Mouse (Mus musculus) forebrain, embryonic 15.5 days (tissue): ENCODE measurements around the gene Rpl29. TPM values are rescaled to one million over a fixed set of nuclear protein-coding genes. Genes with fewer than 3 reads are reported as not detected.
A peak's percentile ranks its signal among the peaks of the same experiment; 100 is the strongest.

Source experiments
- ATAC-seq: fragments of 200-750 bp; cut with Nextera tagmentation; replicated peaks from 2 replicates; pipeline ENCODE4 v1.8.0; 2017; ENCODE audit warnings: mild to moderate bottlenecking, moderate TSS enrichment, moderate library complexity
- H3K27ac ChIP-seq: fragments of 300-500 bp; sonication (generic); replicated peaks from 2 replicates; pipeline ENCODE4 v1.5.1; 2015; ENCODE audit warnings: mild to moderate bottlenecking, inconsistent platforms
- H3K27me3 ChIP-seq: fragments of 300-500 bp; sonication (generic); 2 replicates; pipeline ENCODE4 v1.6.1; 2015; ENCODE audit warnings: inconsistent platforms
- H3K36me3 ChIP-seq: fragments of 300-500 bp; sonication (generic); 2 replicates; pipeline ENCODE4 v1.6.1; 2015; ENCODE audit warnings: mild to moderate bottlenecking, inconsistent platforms
- H3K4me1 ChIP-seq: fragments of 300-500 bp; sonication (generic); 2 replicates; pipeline ENCODE4 v1.6.1; 2015; ENCODE audit warnings: inconsistent platforms
- H3K4me2 ChIP-seq: fragments of 300-500 bp; sonication (generic); replicated peaks from 2 replicates; pipeline ENCODE4 v1.6.1; 2015; ENCODE audit warnings: mild to moderate bottlenecking, inconsistent platforms
- H3K4me3 ChIP-seq: fragments of 300-500 bp; sonication (generic); 2 replicates; pipeline ENCODE4 v1.5.1; 2015; ENCODE audit warnings: mild to moderate bottlenecking, inconsistent platforms
- H3K9ac ChIP-seq: fragments of 300-500 bp; sonication (generic); replicated peaks from 2 replicates; pipeline ENCODE4 v1.6.1; 2015; ENCODE audit warnings: mild to moderate bottlenecking, inconsistent platforms
- H3K9me3 ChIP-seq: fragments of 300-500 bp; sonication (generic); 2 replicates; pipeline ENCODE4 v1.6.1; 2016; ENCODE audit warnings: inconsistent platforms
- WGBS: fragments of 180-500 bp; shearing (Covaris S2); methylation state at CpG from one replicate; pipeline ENCODE4 v1.1.7; 2015; ENCODE audit warnings: mixed read lengths; 5-methylcytosine and 5-hydroxymethylcytosine counted together
- polyA plus RNA-seq: library from polyadenylated mRNA; unstranded; fragments of >200 nt; fragmentation: Nextera tagmentation; extraction: Ambion mirVana; gene quantifications from 2 replicates; pipeline ENCODE4 v1.2.1, GENCODE M21; 2015

The Rpl29 gene
- polyA plus RNA-seq, 1 experiment from 2014 or later = 615 TPM

DNA sequence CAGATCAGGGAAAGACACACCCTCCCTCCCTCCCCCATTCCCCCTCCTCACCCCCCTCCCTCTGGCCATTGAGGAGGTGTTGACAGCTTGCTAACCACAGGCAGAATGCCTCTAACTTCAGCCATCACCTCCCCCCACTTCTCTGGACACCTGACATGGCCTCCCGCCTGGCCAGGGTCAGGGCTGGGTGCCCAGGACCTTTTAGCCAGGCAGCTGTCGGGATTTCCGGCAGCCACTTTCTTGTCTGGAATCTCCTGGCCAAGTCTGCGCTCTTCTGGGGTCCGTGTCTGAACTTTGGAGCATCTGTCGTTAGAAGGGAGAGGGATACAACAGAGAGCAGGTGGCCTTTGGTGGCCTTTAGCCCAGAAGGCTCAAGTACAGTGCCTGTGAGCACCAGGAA lies 24.0 kb upstream of the Rpl29 start:
- H3K27me3 ChIP-seq = no peaks in the 10 kb centered on the region
- ATAC-seq = no peak
- H3K9me3 ChIP-seq = no peaks in the 10 kb centered on the region
- no peak overlapping the region for H3K4me3 ChIP-seq
- no peaks in the 10 kb centered on the region for H3K36me3 ChIP-seq
- H3K4me1 ChIP-seq = peaks cover 5% of the 10 kb centered on the region; the same call in 1 of the 2 replicates
- H3K9ac ChIP-seq = no peak overlapping the region
- no peak overlapping the region for H3K4me2 ChIP-seq
- 47% methylated on average over 6 of the region's 6 CpGs for WGBS
- H3K27ac ChIP-seq = no peak overlapping the region

DNA sequence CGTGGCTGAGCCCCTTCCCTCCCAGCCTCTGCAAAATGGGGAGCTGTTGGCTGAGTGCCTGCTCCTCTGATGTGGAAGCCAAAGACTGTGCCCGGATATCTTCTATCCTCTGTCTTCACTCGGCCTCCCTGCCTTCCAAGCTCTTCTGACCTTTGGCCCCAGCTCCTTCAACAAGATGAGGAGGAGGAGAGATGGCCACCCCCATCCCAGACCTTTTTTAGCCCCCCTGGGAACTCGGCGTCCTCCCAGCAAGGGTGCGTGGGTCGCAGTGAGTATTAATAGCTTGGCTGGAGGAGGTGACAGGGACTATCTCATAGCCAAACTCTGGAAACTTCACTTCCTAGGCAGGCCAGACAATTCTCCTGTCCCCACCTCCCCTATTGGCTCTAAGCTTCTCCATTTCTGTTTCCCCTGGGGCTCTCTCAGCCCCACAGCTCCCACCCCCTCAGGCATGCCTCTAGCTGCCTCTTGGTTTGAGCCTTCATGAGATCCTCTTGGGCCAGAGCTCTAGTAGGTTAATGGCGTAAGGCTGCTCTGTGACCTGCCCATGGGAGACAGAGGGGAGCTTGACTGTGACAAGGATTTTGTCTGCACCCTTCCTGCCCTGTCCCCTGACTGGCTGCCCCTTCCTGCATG lies 22.7 kb upstream of the Rpl29 start:
- 59% methylated on average over 8 of the region's 8 CpGs for WGBS
- Histone ChIP-seq H3K4me1 (peaks cover 10% of the 10 kb centered on the region; the same call in 1 of the 2 replicates), H3K4me2 (no peak overlapping the region), H3K27ac (no peak overlapping the region), H3K9me3 (no peaks in the 10 kb centered on the region), H3K36me3 (no peaks in the 10 kb centered on the region), H3K4me3 (no peak overlapping the region), H3K9ac (no peak overlapping the region), H3K27me3 (no peaks in the 10 kb centered on the region)
- ATAC-seq = no peak

DNA sequence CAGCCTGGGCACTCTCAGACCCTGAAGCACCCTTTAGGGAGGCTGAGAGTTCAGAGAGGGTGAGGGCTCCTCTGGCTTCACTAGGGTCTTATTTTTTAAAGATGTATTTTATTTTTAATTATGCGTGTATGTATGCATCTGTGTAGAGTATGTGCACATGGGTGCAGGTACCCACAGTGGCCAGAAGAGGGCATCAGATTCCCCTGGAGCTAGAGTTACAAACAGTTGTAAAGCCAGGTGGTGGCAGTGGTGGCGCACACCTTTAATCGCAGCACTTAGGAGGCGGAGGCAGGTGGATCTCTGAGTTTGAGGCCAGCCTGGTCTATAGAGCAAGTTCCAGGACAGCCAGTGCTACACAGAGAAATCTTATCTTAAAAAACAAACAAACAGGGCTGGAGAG lies 20.2 kb upstream of the Rpl29 start:
- no peaks in the 10 kb centered on the region for H3K36me3 ChIP-seq
- H3K27me3 ChIP-seq = no peaks in the 10 kb centered on the region
- no peak for ATAC-seq
- no peaks in the 10 kb centered on the region for H3K9me3 ChIP-seq
- peaks cover 10% of the 10 kb centered on the region; the same call in 1 of the 2 replicates for H3K4me1 ChIP-seq
- no peak overlapping the region for H3K27ac ChIP-seq
- no peak overlapping the region for H3K4me3 ChIP-seq
- 94% methylated on average over 4 of the region's 4 CpGs for WGBS
- H3K4me2 ChIP-seq = no peak overlapping the region
- no peak overlapping the region for H3K9ac ChIP-seq

DNA sequence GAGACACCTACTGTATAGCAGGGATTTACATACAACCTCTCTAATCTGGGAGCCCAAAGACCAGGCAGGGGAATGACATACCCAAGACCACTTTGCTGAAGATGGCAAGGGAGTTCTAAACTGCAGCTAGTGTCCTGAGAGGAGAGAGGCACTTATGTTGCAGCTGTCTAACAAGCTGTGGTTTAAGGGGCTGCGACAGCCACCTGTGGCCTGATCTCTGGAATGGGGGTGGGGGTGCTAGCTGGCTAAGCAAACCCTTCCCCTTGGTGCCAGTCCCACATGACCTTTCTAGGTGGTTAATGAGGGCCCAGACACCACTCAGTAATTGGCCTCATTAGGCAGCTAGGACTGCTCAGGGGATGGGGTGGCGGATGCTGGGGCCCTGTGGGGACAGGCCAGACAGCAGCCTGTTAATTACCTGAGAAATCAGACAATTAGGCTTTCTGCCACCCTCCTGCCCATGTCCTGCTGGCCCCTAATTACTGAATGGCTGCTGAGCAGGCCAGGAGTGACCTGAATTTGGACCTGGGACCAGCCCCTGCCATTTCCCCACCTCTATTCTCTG lies 19.1 kb upstream of the Rpl29 start:
- 14% methylated on average over 2 of the region's 2 CpGs for WGBS
- Histone ChIP-seq H3K27me3 (no peaks in the 10 kb centered on the region), H3K4me2 (no peak overlapping the region), H3K4me3 (no peak overlapping the region), H3K4me1 (peaks cover 10% of the 10 kb centered on the region; the same call in 1 of the 2 replicates), H3K9me3 (no peaks in the 10 kb centered on the region), H3K9ac (no peak overlapping the region), H3K27ac (no peak overlapping the region), H3K36me3 (no peaks in the 10 kb centered on the region)
- 0 out of 2 replicates have a peak, but pooled peaks have one; percentile 48 for ATAC-seq

DNA sequence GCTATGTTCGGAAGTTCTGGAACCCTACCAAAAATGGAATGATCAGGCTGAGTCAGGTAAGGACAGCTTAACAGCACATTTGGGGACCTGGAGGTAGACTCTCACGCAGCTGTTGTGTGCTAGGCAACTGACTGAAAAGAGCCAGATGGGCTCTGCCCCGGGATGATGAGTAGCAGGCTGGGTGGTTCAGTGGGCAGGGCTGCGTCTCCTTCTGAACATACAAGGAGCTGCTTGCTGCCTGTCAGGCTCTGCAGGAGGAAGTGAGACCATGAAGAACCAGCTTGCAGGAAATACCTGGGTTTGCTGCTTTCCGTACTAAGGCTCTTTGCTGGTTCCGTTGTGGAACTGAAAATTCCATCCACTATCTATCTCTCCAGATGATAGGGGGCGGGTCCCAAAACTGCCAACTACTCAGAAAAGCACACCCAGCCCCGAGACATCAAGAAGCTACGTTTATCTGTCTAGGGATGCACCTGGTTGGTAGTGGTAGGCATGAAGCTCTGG lies 18.1 kb upstream of the Rpl29 start:
- Histone ChIP-seq H3K4me2 (no peak overlapping the region), H3K4me3 (no peak overlapping the region), H3K36me3 (no peaks in the 10 kb centered on the region), H3K27ac (no peak overlapping the region), H3K27me3 (no peaks in the 10 kb centered on the region), H3K9me3 (no peaks in the 10 kb centered on the region), H3K4me1 (peaks cover 6% of the 10 kb centered on the region; the same call in 1 of the 2 replicates), H3K9ac (no peak overlapping the region)
- ATAC-seq = no peak
- 72% methylated on average over 9 of the region's 9 CpGs for WGBS

DNA sequence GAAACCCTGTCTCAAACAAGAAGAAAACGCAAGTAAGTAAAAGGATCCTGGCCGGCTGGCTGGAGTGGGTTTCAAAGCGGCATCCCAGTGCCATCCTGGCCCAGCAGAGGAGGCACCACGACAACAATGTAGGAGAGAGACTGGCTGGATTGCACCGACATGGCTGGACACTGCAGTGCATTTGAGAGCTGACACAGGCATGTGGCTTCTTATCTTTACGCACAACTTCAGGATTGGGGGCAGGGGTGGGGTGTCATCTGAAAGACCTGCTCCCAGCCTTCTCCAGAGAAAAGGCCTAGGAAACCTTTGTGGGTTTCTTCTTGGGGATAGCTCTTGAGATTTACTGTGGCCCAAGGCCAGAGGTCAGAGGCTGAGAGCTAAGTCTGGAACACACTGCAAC lies 17.5 kb upstream of the Rpl29 start:
- no peak overlapping the region for H3K4me3 ChIP-seq
- H3K4me1 ChIP-seq = peaks cover 6% of the 10 kb centered on the region; the same call in 1 of the 2 replicates
- no peak for ATAC-seq
- H3K27me3 ChIP-seq = no peaks in the 10 kb centered on the region
- H3K27ac ChIP-seq = no peak overlapping the region
- H3K4me2 ChIP-seq = no peak overlapping the region
- no peaks in the 10 kb centered on the region for H3K36me3 ChIP-seq
- no peak overlapping the region for H3K9ac ChIP-seq
- H3K9me3 ChIP-seq = no peaks in the 10 kb centered on the region
- 76% methylated on average over 6 of the region's 6 CpGs for WGBS

DNA sequence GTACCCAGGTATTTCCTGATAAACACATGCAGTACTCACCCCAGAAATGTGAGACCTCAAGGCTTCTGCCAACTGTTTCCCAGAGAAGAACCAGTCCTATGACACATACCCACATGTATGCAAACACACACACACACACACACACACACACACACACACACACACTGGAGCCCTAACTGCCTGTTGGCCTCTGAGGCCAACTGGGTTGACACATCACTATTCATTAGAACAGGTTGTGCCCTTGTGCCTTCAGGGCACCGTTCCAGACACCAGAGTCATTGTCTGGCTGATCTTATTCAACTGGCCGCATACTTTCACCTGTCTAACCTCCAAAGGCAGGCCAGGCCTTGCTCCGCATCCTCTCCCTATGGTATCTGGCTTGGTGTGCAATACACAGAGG lies 17.0 kb upstream of the Rpl29 start:
- no peaks in the 10 kb centered on the region for H3K36me3 ChIP-seq

DNA sequence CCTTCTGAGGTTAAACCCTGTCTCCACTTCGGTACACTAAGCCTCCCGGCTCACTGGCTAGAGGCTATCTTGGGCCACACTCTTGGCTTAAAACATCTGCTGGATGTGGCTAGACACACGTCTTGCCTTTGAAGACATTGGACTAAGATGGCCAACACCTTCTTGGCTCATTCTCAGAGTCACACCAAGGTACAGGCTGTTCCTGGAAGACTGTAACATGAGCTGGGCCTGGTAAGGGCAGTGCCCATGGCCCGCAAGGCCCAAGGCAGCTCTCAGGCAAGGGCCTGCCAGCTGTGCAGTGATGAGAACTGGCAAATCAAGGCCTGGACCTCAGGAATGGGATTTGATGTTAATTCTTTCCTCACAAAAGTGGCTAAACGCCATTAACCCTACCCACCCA lies 15.6 kb upstream of the Rpl29 start:
- no peak overlapping the region for H3K4me2 ChIP-seq
- WGBS = 88% methylated on average over 5 of the region's 5 CpGs

More for the DNA sequence above, 17.0 kb upstream of the Rpl29 start:
- Histone ChIP-seq H3K4me2 (no peak overlapping the region), H3K4me1 (peaks cover 9% of the 10 kb centered on the region), H3K9ac (no peak overlapping the region), H3K9me3 (no peaks in the 10 kb centered on the region), H3K27me3 (no peaks in the 10 kb centered on the region), H3K27ac (no peak overlapping the region), H3K4me3 (no peak overlapping the region)
- ATAC-seq = no peak
- 70% methylated on average over 3 of the region's 3 CpGs for WGBS

DNA sequence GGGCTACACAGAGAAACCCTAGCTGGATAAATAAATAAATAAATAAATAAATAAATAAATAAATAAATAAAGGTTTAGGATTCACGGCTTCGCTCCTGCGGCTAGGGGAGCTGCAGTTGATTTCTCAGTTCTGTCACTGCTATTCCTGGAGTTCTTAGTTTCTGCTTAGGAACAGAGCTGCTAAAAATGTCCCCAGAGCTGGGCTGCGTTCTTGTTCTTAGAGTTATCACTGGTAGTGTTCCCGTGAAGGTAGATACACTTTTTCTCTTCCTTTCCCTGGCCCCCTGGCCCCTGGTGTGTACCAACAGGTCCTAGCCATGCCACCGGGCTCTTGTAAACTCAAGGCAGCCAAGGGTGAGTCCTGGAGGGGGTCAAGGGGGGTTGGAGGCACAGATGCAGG lies 12.4 kb upstream of the Rpl29 start:
- Histone ChIP-seq H3K4me1 (peaks cover 39% of the 10 kb centered on the region), H3K9me3 (no peaks in the 10 kb centered on the region), H3K9ac (no peak overlapping the region), H3K27ac (no peak overlapping the region), H3K27me3 (no peaks in the 10 kb centered on the region), H3K4me2 (no peak overlapping the region), H3K4me3 (no peak overlapping the region), H3K36me3 (no peaks in the 10 kb centered on the region)
- 89% methylated on average over 6 of the region's 6 CpGs for WGBS
- no peak for ATAC-seq

More for the DNA sequence above, 15.6 kb upstream of the Rpl29 start:
- Histone ChIP-seq H3K27ac (no peak overlapping the region), H3K4me3 (no peak overlapping the region), H3K4me1 (peaks cover 23% of the 10 kb centered on the region), H3K36me3 (no peaks in the 10 kb centered on the region), H3K27me3 (no peaks in the 10 kb centered on the region), H3K9ac (no peak overlapping the region), H3K9me3 (no peaks in the 10 kb centered on the region)
- ATAC-seq = no peak

DNA sequence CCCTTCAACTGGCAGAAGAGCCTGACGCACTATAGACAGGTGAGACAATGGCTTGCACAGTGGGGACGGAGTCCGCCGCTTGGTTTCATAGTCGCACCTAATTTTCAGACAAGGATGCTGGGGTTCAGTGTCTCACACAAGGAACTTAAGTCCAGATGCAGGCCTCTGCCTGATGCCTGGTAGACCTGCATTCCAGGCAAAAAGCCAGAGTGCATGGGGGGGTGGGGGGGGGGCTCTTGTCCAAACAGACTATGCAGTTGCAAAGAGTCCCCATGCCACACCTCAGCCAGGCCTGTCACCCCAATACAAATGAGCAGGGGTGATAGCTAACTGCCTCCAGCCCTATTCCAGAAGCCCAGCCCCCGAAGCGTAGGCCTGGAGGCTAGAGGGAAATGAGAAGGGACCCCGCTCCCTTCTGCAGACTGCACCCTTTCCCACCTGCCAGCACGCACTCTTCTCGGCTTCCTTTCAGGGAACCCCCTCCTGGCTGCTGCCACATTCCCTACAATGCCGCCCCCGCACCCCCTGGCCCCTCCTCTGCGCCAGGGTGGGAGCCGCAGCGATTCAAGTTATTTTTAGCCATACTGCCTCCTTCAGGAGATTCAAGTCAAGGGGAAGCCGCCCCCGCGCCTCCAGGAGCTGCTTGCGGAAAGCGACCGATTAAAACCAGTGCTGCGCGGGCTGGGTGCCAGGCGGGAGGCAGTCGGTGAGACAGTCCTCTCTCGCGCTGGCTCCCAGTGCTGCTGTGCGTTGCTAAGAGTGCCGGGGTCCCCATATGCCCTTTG lies 11.2 kb upstream of the Rpl29 start:
- Histone ChIP-seq H3K4me3 (peak overlapping the region; percentile 37), H3K27me3 (no peaks in the 10 kb centered on the region), H3K9me3 (no peaks in the 10 kb centered on the region), H3K36me3 (no peaks in the 10 kb centered on the region), H3K4me2 (peak overlapping the region; percentile 80), H3K9ac (peak overlapping the region; percentile 45), H3K27ac (peak overlapping the region; percentile 79), H3K4me1 (peaks cover 39% of the 10 kb centered on the region)
- ATAC-seq = peak; percentile 83
- 14% methylated on average over 29 of the region's 29 CpGs for WGBS

DNA sequence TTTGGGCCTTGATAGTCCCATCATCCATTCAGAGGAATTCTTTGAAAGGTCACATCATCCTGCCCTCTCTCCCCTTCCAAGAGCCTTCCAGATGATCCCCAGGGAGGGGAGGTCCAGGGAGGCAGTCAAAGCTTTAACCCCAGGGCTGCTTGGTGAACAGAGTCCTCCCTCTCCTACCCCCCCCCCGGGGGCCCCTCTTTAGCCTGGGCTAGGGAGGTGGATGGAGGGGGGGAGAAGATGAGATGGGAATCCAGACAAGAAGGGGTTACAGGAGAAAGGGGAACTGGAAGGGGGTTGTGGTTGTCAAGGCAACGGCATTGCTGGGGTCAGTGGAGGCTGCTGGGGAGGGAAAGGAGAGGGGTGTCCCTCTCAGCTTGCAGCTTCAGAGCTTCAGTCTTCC lies 8.6 kb upstream of the Rpl29 start:
- 0% methylated on average over 2 of the region's 2 CpGs for WGBS
- H3K9me3 ChIP-seq = no peaks in the 10 kb centered on the region
- no peak overlapping the region for H3K4me3 ChIP-seq
- no peaks in the 10 kb centered on the region for H3K27me3 ChIP-seq
- H3K36me3 ChIP-seq = no peaks in the 10 kb centered on the region
- no peak overlapping the region for H3K9ac ChIP-seq
- 0 out of 2 replicates have a peak overlapping the region, but pooled peaks have one; percentile 15 for H3K27ac ChIP-seq
- H3K4me1 ChIP-seq = peaks cover 39% of the 10 kb centered on the region
- no peak for ATAC-seq
- H3K4me2 ChIP-seq = no peak overlapping the region
